Mouse (Mus musculus) Patski (cell line): ENCODE data around the gene Adamts9. TPM values are rescaled to one million over a fixed set of nuclear protein-coding genes. Genes with fewer than 3 reads are reported as not detected.

Source experiments
- ATAC-seq: fragments of 100-300 bp; one replicate; pipeline ENCODE4 v1.8.0; 2021
- CTCF ChIA-PET: fragments of 350-600 bp; sonication (Branson Sonifier 250); formaldehyde crosslinking; loops from one replicate; lab custom pipeline; 2022; ENCODE audit warnings: inconsistent platforms; lab: Charles Lee
- POLR2A ChIA-PET: fragments of 350-600 bp; sonication (Branson Sonifier 250); formaldehyde crosslinking; loops from one replicate; lab custom pipeline; 2022; ENCODE audit warnings: antibody characterized with exemption, inconsistent platforms; lab: Charles Lee
- DNase-seq: peaks from one replicate; pipeline ENCODE4 v3.0.0-alpha.2; 2011; ENCODE audit warnings: low read depth, low spot score
- H3K27me3 ChIP-seq: fragments of 371-371 bp; one replicate; pipeline ENCODE4 v1.5.1; 2021
- CTCF ChIP-seq: fragments of 100-300 bp; IDR thresholded peaks from one replicate; pipeline ENCODE4 v1.5.1; 2021
- in situ Hi-C: fragments of 300-500 bp; cut with MboI; formaldehyde crosslinking; loops from 3 replicates; pipeline ENCODE4 v1.11.1; 2018; ENCODE audit warnings: low pct_unique_long_range_greater_than_20kb, mixed read lengths
- polyA plus RNA-seq: library from polyadenylated mRNA; unstranded; gene quantifications from one replicate; pipeline ENCODE4 v1.2.3, GENCODE M21; 2021

Adamts9 gene
- polyA plus RNA-seq, 1 experiment from 2014 or later, result 17.9 TPM

- H3K27me3 ChIP-seq, result no peaks in the 10 kb centered on the region
- no peak for TF ChIP-seq CTCF
- in situ Hi-C loops, result no loop called here
- ATAC-seq, result no peak
- CTCF ChIA-PET, result no interaction called here
- POLR2A ChIA-PET, result no interaction called here
- DNase-seq, result no peak
These were observed 60.8 kb downstream of the Adamts9 start for GRCm38 (mm10) chr6:92882446-92882845.

- TF ChIP-seq CTCF, result no peak
- CTCF ChIA-PET, result no interaction called here
- DNase-seq (no peak), ATAC-seq (no peak)
- in situ Hi-C loops, result no loop called here
- POLR2A ChIA-PET, result no interaction called here
- H3K27me3 ChIP-seq, result no peaks in the 10 kb centered on the region
These were observed 63.5 kb downstream of the Adamts9 start for GRCm38 (mm10) chr6:92879700-92880265.

GRCm38 (mm10) chr6:92878771-92879170 is 64.5 kb downstream of the Adamts9 start:
- no peak for ATAC-seq
- no peak for TF ChIP-seq CTCF

GRCm38 (mm10) chr6:92877236-92877635 is 66.1 kb downstream of the Adamts9 start:
- H3K27me3 ChIP-seq, result no peaks in the 10 kb centered on the region
- POLR2A ChIA-PET, result no interaction called here
- ATAC-seq (no peak), DNase-seq (no peak)
- in situ Hi-C loops, result no loop called here
- CTCF ChIA-PET, result no interaction called here
- no peak for TF ChIP-seq CTCF

More at GRCm38 (mm10) chr6:92878771-92879170, 64.5 kb downstream of the Adamts9 start:
- no peaks in the 10 kb centered on the region for H3K27me3 ChIP-seq
- ChIA-PET POLR2A (no interaction called here), CTCF (no interaction called here)
- DNase-seq, result no peak
- in situ Hi-C loops, result no loop called here

- in situ Hi-C loops, result no loop called here
- no peaks in the 10 kb centered on the region for H3K27me3 ChIP-seq
- no peak for DNase-seq
- TF ChIP-seq CTCF, result no peak
- CTCF ChIA-PET, result no interaction called here
- POLR2A ChIA-PET, result no interaction called here
- ATAC-seq, result no peak
These were observed 67.2 kb downstream of the Adamts9 start for GRCm38 (mm10) chr6:92876121-92876520.

GRCm38 (mm10) chr6:92875340-92875739 is 68.0 kb downstream of the Adamts9 start:
- ATAC-seq, result no peak
- no peak for DNase-seq
- POLR2A ChIA-PET, result no interaction called here
- no peaks in the 10 kb centered on the region for H3K27me3 ChIP-seq
- TF ChIP-seq CTCF, result no peak
- CTCF ChIA-PET, result no interaction called here
- in situ Hi-C loops, result no loop called here

- no peak for TF ChIP-seq CTCF
- CTCF ChIA-PET, result no interaction called here
- POLR2A ChIA-PET, result no interaction called here
- ATAC-seq (no peak), DNase-seq (no peak)
- H3K27me3 ChIP-seq, result no peaks in the 10 kb centered on the region
- in situ Hi-C loops, result no loop called here
These were observed 68.4 kb downstream of the Adamts9 start for GRCm38 (mm10) chr6:92874854-92875253.

GRCm38 (mm10) chr6:92872766-92873165 is 70.5 kb downstream of the Adamts9 start:
- no peak for TF ChIP-seq CTCF
- in situ Hi-C loops, result no loop called here

GRCm38 (mm10) chr6:92871813-92872212 is 71.5 kb downstream of the Adamts9 start:
- in situ Hi-C loops, result no loop called here
- POLR2A ChIA-PET, result interaction anchor here (0.5 to 0.6 kb wide), 3 partner anchors 17 to 1948 kb away, joined by 3 read pairs; no protein-coding TSS in a partner anchor

More at GRCm38 (mm10) chr6:92872766-92873165, 70.5 kb downstream of the Adamts9 start:
- ChIA-PET CTCF (interaction anchor here (1.3 to 1.8 kb wide), 2 partner anchors 10 to 25 kb away, joined by 4 to 7 read pairs; no protein-coding TSS in a partner anchor), POLR2A (no interaction called here)
- DNase-seq (no peak), ATAC-seq (no peak)
- no peaks in the 10 kb centered on the region for H3K27me3 ChIP-seq

GRCm38 (mm10) chr6:92869582-92870219 is 73.6 kb downstream of the Adamts9 start:
- ChIA-PET CTCF (no interaction called here), POLR2A (no interaction called here)
- no peaks in the 10 kb centered on the region for H3K27me3 ChIP-seq
- DNase-seq (no peak), ATAC-seq (no peak)
- no peak for TF ChIP-seq CTCF
- in situ Hi-C loops, result no loop called here

More at GRCm38 (mm10) chr6:92871813-92872212, 71.5 kb downstream of the Adamts9 start:
- CTCF ChIA-PET, result interaction anchor here (1.8 kb wide), 1 partner anchor 9 kb away, joined by 7 read pairs; no protein-coding TSS in a partner anchor
- H3K27me3 ChIP-seq, result no peaks in the 10 kb centered on the region
- no peak for TF ChIP-seq CTCF
- no peak for ATAC-seq
- no peak for DNase-seq

GRCm38 (mm10) chr6:92869089-92869581 is 74.2 kb downstream of the Adamts9 start, which contains the start of gene Gm15737:
Gene Gm15737, plus strand, starts transcription at chr6:92869357.
- no peaks in the 10 kb centered on the region for H3K27me3 ChIP-seq
- POLR2A ChIA-PET, result interaction anchor here (0.6 kb wide), 1 partner anchor 219 kb away, joined by 5 read pairs; no protein-coding TSS in a partner anchor
- TF ChIP-seq CTCF, result no peak
- CTCF ChIA-PET, result no interaction called here
- ATAC-seq (no peak), DNase-seq (no peak)
- in situ Hi-C loops, result no loop called here
